Mouse (Mus musculus) mouse embryonic stem cell (cell line): ENCODE data around the gene Maml3.

Source experiments
- in situ Hi-C, 2 experiments: fragments of 300-500 bp; cut with MboI; formaldehyde crosslinking; loops; 1 replicate in 1 of 2; 3 replicates in 1 of 2; pipeline ENCODE4 v1.14.3; 2019 to 2020; ENCODE audit warnings: low sequenced_read_pairs in 2 of 2, low pct_unique_long_range_greater_than_20kb in 1 of 2, mixed read lengths in 1 of 2; ENCODE audit not compliant: unreplicated experiment in 1 of 2

Gene Maml3

DNA sequence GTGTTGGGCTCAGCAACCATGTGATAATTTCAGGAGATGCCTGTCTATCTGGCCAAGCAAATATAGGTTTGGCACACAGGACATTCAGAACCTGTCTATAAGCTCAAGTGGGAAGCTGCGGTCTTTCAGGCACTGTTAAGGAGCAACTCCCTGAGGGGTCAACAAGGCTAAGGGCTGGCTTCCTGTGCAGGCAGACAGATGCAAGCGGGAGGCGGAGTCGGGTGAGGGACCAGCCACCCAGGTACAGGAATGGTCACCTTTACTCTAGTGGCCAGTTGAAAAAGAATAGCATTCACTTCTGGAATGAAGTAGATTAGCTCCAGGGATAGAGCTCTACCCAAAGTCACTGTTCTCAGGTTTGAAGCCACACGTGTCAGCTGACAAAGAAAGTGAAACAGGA lies 348.6 kb downstream of the Maml3 start:
- in situ Hi-C loops, result no loop called here

DNA sequence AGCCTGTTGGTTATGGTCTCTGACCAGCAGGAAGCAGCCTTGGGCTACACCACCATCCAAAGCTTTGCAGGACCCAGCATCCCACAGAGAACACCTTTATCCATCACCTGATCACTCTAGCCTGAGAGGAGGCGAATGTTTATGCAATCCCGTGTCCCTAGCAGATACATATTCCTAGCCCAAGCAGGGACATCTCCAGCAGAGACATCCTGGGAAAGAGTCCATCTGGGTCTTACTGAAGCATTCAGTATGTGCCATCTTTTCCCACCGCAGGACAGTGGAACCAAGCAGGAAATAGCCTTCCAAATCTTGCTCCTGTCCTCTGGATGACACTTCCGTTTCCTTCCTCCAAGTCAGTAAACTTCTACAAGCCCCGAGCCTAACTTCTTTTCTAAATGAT lies 351.6 kb downstream of the Maml3 start:
- in situ Hi-C loops, result no loop called here

DNA sequence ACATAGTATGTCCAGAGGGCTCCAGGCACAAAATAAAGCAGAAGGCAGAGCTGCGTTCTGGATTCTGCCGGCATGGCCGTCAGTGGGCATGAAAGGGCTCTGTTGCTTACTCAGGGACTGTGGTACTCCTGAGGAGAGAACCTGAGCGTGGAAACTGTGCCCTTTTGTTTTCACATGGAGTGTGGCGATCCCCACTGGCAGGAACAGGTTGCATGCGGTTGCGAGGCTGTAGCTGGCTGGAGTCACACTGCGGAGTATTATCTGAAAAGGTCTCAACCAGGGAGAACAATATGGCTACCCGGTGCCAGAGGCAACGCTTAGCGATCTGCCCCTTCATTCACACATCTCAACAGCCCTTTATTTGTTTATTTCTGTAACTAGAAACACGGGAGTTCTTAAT lies 353.4 kb downstream of the Maml3 start:
- in situ Hi-C loops, result no loop called here

DNA sequence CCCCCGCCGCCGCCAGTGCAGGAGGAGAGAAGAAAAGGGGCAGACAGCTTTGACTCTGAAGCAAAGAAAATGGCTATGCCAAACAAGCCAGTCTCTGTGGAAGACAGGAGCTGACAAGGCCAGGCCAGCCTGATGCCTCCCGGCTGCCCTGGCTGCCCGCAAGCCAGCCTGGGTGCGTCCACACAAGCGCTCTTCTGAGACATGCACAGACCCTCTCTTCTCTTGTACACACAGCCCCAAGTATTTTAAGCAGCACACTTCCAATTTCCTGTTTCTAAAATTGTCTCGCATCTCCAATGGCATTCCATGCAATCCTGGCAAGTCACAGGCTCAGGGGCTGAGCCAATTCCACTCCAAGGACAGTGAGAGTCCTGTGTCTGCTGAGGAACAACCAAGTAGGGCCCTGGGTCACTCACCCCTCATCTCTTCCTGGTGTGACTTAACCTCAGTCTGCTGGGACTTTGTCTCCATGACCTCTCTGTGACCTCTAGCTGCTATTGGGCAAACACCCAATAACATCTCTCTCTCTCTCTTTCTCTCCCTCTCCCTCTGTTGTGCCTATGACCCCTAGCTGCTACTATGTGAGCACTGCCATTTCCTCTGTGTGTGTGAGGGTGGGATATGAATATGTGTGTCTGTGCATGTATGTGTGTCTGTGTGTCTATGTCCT lies 354.9 kb downstream of the Maml3 start:
- in situ Hi-C loops, result no loop called here

DNA sequence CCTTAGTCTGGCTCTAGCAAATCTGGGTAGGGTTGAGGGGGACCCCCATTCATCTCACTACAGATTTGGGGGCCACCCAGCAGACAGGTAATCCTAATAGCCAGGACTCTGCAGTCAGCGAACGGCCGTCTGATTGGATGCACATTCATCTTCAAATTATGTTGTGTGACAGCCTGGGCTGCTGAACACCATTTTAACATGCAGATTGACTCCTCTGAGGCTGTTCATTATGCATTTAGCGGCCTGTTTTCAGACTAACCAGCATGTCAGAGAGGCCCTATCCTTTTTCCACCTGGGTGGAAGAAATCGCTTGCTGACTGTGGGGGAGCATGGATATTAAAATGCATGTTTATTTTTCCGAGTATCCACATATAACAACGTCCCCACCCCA lies 355.5 kb downstream of the Maml3 start:
- in situ Hi-C loops, result no loop called here

DNA sequence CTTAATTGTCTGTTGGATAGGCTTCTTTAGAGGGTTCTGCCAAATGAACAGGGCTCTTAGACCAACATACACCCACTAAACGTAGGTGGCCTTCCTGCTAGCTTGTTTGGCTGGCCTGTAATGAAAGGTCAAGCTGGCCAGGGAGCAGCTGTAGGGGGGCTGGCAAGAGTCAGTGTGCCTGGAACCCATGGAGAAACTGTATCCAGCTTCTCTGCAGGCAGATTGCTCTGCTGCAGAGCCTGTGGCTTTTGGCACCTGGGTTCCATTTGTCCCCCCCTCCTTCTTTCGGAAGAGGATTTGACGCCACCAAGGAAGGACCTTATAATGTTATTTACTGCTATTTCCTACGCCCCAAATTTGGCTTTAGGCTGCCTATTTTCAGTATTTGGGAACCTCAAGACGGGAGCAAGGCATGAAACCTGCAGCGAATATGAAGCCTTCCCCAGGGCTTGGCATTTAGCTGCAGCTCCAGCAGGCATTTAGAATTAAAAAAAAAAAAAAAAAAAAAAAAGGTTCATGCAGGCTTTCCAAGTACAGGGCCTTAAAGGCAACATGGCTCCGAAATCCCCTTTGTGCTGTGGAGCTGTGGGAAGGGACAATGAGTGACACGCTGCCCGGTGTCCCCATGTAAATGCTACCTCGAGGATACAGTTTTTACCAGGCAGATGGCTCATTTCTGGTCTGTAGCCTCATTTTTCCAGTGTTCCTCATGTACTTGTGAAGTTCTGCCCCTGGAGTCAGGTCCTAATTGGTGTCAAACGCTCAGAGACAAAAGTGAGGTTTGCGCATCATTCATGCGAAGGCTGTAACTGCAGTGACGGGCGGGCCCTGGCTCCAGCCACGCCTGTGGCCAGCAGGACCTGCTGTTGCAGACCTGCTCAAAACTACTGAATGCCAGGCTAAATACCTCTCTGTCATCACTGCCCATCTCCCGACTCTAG lies 356.2 kb downstream of the Maml3 start:
- in situ Hi-C loops, result no loop called here

DNA sequence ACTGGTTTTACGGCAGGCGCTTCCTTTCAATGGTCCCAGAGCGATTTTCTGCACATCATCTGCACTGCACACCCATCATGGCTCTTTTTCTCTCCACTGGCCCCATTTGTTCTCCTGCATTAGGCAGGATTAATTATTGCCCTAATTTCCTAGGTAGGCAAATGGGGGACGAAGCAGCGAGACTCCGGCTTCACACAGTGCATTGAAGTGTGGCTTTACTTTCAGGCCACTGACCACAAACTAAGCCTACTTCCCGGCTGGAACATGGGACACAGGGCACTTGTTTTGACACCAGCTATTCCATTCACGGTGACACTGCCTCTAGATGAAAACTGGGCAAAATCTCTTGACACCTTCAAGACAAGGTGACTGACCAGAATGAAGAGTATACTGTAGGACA lies 358.1 kb downstream of the Maml3 start:
- in situ Hi-C loops, result no loop called here

DNA sequence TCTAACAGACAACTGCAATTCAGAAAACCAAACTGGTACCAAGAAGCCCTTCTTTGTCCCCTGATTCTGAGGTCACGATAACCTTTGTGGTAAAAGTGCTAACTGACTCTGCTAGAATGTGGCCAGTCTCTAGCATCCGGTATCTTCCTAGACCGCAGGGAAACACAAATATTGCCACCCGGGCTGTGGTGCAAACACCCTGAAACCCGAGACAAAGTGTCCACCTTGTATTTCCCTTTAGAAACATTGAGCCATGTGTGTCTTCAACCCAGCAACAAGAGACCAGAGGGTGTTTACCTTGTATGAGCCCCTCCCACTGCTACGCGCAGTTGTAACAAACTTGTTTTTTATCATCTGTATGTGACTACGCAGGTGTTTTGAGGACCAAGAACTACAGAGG lies 359.7 kb downstream of the Maml3 start:
- in situ Hi-C loops, result no loop called here

DNA sequence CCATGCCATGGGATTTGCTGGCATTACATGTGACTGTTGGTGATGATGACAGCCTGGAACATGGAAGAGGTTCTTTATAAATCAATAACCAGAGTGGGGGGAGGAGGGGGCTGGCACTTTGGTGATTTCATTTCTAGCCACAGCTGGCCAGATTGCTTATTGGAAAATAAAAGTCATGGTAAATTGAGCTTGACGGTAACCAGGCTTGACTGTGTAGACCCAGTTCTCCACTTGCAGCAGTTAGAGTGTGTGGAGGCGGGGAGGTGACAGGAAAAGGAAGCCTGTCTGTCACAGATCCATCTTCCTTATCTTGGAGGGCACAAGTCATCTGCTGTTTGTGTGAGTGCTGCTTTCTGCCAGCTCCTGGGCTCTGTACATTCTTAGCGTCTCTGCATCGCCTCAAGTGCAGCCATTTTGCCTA lies 360.5 kb downstream of the Maml3 start:
- in situ Hi-C loops, result no loop called here

DNA sequence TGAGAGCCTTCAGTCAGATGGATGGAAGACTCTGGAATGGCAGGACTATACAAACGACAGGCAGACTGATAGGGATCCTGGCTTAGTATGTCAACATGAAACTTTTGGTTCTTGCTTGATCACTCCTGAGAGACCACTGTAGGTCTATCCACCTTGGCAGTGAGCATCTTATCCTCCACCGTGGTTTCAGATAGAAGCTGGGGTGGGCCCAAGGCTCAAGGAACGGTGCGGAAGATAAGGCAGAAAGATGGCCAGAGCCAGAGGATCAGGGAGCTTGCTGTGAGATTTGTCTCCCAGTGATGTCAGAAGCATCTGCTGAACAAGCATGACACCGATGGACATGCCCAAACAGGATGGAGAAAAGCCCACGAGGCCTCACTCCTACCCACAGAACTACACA lies 362.5 kb downstream of the Maml3 start:
- in situ Hi-C loops, result no loop called here

DNA sequence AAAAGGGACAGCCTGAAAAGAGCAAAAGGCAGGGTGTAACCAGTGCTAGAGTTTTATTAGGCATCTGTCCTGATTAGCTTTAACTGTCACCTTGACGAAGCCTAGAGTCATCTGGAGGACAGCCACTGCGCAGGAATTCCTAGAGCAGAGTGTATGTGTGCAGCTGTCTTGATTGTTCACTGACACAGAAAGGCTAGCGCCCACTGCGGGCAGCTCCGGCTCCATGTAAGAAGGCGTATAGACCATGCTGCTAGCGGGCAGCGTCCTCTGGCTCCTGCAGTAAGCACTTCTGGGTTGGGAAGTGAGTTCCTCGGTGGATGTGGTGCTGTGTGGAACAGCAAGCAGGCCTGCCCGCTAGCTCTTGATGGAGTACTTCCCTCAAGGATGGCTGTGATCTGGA lies 363.1 kb downstream of the Maml3 start:
- in situ Hi-C loops, result no loop called here

DNA sequence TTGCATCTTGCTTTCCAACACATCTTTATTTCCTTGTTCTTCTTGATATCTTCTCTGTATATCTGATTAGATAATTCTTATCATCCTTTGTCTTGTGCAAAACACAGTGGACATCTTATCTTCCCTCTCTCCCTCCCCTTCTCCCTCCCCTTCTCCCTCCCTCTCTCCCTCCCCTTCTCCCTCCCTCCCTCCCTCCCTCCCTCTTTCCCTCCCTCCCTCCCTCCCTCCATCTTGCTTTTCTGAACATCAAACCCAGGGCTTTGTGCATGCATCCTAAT lies 365.1 kb downstream of the Maml3 start:
- in situ Hi-C loops, result no loop called here

DNA sequence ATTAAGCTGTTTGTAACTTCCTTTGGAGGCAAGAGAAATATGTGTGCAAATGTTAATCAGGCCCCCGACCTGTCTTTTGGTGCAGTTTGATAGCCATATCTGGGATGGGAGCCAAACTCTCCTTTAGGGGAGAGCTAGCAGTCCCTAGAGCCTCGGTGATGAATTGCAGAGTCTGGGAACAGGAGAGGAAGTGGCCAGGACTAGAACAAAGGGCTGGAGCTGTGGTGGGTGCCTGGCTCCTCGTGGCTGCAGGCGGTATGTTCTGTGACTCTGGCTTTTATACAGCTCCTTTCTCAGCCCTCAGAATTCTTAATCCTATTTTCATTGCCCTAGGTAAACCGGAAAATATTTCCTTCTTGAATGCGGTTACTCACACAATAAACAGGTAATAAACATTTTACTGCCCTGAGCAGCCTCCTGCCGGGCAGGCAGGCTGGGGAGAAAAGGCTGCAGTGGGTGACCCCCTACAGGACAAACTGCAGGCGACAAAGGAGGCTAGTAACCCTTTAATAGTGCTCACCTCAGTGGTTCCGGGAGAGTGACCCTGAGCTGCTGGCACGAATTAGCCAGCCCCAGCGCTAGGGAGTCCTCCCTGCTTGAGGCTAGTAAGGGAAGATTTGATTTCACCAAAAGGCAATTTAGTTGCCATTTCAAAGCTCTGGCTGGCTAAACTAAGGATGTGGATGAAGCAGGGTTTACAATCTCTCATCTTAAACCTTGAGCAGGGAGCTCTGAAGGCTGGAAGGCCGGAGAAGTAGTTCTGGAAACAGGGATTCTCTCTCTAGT lies 365.6 kb downstream of the Maml3 start:
- in situ Hi-C loops, result no loop called here

DNA sequence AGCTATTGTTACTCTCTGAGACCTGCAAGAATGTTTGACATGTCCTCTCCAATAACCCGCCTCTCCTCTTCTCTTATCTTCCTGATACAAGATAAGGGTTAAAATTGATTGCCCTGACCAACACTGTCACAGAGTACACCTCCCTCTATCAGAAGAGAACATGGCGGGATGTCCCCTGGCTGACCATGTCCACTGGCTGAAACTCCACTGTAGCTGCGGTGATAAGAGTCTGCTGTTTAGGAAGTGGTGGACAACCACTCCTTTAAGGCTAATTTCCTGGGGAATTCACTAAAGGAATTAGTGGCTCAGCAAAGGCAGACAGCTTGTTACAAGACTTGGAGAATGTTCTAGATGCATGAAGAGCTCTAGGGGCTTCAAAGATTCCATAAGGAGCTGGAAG lies 371.2 kb downstream of the Maml3 start:
- in situ Hi-C loops, result no loop called here

DNA sequence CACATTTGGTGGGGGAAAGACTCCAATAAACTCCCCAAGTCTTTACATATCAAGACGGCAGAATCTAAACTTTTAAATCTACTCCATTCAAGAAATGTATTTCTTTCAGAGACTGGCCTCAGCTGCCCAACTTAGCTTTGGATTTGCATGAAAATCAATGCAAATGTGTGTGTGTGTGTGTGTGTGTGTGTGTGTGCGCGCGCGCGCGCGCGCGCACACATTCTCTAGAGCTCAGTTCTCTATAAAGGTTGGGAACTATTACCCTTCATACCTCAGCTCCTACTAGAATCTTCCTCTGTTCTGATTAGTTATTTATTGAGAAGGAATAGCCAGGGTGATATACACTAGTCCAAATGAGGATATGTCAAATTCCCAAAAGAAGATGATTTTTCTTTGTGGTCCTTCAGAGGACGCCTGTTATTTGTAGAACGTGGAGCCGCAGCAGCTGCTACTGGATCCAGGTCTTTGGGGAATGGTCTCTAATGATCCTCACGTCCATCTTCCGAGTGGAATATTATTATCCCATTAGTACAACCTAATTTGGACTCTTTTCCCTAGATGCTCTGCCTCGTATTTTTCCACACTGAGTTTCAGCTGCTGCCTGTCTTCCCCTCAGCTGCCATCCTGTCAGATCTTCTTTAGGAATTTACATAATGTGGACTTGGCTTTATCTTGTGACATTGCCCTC lies 372.8 kb downstream of the Maml3 start:
- in situ Hi-C loops, result no loop called here

DNA sequence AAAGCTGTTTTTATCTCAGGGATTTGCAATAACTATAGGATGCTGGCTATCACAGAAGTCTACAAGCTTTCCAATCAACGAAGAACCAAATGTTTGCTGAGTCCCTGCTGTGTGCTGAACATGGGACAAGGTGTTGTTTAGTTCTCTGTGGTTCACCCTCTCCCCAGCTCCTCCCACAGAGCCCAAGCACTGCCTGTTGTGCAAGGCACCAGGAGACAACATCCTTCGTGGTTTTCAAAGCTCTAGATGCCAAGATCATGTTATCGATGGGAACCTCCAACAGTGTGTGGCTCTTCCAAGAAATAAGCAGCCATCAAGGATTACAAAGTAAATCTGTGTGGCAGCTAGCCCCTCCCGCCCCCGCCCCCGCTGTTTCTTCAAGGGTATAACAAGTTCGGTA lies 374.2 kb downstream of the Maml3 start:
- in situ Hi-C loops, result no loop called here

DNA sequence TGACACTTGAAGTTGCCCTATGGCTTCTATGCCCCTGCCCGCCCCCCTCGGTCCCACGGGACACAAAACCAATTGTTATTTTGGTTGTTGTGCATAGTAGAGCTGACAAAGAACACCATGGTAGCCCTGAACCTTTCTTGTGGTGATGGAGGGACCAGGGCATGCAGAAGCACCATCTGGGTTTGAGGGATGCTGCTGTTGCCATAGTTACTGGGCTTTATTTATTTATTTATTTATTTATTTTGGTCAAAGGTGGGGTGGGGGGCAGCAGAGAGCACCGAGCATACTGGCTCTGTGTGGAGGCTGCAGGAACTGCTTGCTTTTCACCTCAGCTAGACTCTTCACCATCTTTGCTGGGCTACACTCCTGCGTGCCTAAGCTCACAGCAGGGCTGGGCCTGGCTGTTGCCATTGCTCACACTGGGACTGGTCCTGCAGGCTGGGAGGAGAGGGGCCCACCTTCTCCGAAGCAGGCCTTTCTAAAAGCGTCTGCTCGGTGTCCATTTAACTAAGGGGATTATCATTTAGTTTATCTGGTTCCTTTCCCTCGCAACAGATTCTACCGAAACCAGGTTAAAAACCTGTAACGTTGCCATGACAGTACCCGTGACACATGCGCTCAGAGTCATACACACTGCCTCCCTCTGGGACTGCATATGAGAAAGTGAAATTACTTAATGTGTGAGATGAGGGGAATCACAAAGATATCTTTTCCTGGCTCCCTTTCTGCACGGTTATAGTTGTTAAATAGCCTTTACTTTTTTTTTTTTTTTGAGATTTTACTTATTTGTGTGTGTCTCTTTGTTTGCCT lies 375.6 kb downstream of the Maml3 start:
- in situ Hi-C loops, result no loop called here

DNA sequence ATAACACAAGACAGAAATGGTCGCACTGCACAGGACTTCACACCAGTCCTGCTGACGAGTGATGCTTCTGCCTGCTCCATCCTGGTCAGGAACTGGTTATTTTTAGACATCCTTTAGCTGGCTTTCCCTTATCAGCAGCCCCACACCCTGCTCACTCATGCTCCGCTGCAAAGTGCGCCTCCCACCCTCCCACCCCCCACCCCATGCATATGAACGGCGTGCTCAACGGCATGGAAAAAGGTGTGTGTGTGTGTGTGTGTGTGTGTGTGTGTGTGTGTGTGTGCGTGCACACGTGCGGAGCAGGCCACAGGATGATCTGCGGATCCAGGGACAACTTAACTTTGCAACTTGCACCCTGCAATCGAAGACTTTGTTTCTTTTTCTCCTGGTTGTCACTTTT lies 376.4 kb downstream of the Maml3 start:
- in situ Hi-C loops, result no loop called here
